Mouse (Mus musculus): Measurements from ENCODE around the gene Mroh2a.

Mroh2a gene

DNA sequence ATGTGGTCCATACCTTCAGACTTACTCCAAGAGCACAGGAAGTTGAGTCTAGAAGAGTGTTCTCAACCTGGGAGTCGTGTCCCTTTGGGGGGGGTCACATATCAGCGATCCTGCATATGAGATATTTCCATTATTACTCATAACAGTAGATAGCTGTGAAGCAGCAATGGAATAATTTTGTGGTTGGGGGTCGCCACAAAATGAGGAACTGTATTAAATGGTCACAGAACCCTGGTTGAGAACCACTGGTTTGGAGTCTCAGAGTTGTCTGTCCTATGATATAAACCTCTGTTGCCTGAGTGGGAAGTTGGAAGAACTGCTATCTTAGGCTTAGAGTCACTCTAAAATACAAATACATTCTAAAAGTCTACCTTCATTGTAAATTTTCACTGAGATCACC is 83.1 kb downstream of the Mroh2a start:
- in situ Hi-C loops (cut with MboI, MseI), result no loop called here

GRCm38 (mm10) chr1:88310349-88310748 is 83.6 kb downstream of the Mroh2a start:
- in situ Hi-C loops (cut with MboI, MseI), result no loop called here

Data from T-helper 1 cell (primary cell).